ENCODE assay signal across 8 mouse cellular contexts in genomic region chr17:15704475-15705300, GRCm38 (mm10). TPM values are rescaled to one million over a fixed set of nuclear protein-coding genes. Genes with fewer than 3 reads are reported as not detected.
A peak's percentile ranks its signal among the peaks of the same experiment; 100 is the strongest.
DNase-seq lines count a peak whose midpoint lies in the region; ATAC-seq lines count a peak whose summit lies in the region.

Gene Chd1, plus strand, starts transcription at chr17:15704967.

- no peaks in the 10 kb centered on the region for H3K9me3 ChIP-seq in hindbrain, embryonic 14.5 days (ENCODE audit: control insufficient read depth, low read length)

- H3K36me3 ChIP-seq in hindbrain, embryonic 14.5 days (replicated peaks; ENCODE audit: control insufficient read depth, insufficient read depth) = peaks cover 14% of the 10 kb centered on the region

- 1% methylated on average over 74 of the region's 124 CpGs for WGBS in hindbrain, embryonic 14.5 days

- peak within 1 kb of the TSS; percentile 84 for H3K4me3 ChIP-seq in hindbrain, embryonic 14.5 days (replicated peaks; ENCODE audit: low read length)

- H3K4me1 ChIP-seq in hindbrain, embryonic 14.5 days (replicated peaks; ENCODE audit: control insufficient read depth, insufficient read depth, low read length) = peaks cover 24% of the 10 kb centered on the region

- peak; percentile 93 for DNase-seq in R1 (ENCODE audit: low read depth, low spot score)
- DNase-seq in cerebellum, postnatal 25 days = peak; percentile 97 to 98
- peak; percentile 71 to 74 for DNase-seq in frontal cortex, postnatal 25 days (ENCODE audit: low spot score in 2 of 2)
- peak; percentile 90 for DNase-seq in hindbrain, embryonic 14.5 days (ENCODE audit: low spot score)
- DNase-seq in left cerebral cortex, adult 11 months (ENCODE audit: low spot score) = peak; percentile 74
- peak; percentile 92 to 93 for DNase-seq in lung, postnatal 4 days
- DNase-seq in retina, postnatal 7 days (ENCODE audit: low read depth, low spot score) = peak; percentile 82
- DNase-seq in urinary bladder, adult 2 months (ENCODE audit: low spot score) = peak; percentile 92

- H3K27me3 ChIP-seq in hindbrain, embryonic 14.5 days (ENCODE audit: control insufficient read depth, insufficient read depth, low read length) = no peaks in the 10 kb centered on the region

- H3K27ac ChIP-seq in hindbrain, embryonic 14.5 days = peak within 1 kb of the TSS; percentile 94

- H3K4me2 ChIP-seq in hindbrain, embryonic 14.5 days (replicated peaks) = peak within 1 kb of the TSS; percentile 98

- peak within 1 kb of the TSS; percentile 81 for H3K9ac ChIP-seq in hindbrain, embryonic 14.5 days

- ATAC-seq in hindbrain, embryonic 14.5 days (ENCODE audit: low FRiP score) = peak; percentile 96

RNA-seq across cellular contexts. Expression of gene Chd1, which starts in this region (rescaled TPM):
- 21.3 and 21.8 TPM in 2 replicates for polyA plus RNA-seq in hindbrain, embryonic 14.5 days (2014; fragmentation: Nextera tagmentation; extraction: Ambion mirVana)
- 5.8 and 8.2 TPM in 2 replicates for polyA plus RNA-seq in urinary bladder, adult 2 months (2012; rRNA removed)

Comparison
In these comparisons a context has a peak if more than half of its experiments do, and no peak if none do; other contexts are left out.
1. Peak in every context shown above with its lines: DNase-seq, ATAC-seq, H3K4me3 ChIP-seq and H3K27ac ChIP-seq.